Mouse (Mus musculus) MEL (cell line): ENCODE results near the gene Ptgdr2.
A peak's percentile ranks its signal among the peaks of the same experiment; 100 is the strongest.

ENCODE experiments used
- CTCF ChIP-seq, 3 experiments: IDR thresholded peaks in 2 of 3; conservative IDR thresholded peaks in 1 of 3; 2 replicates each; pipeline ENCODE4 v1.5.1; 2011 to 2012; ENCODE audit warnings: low read length in 3 of 3, low read depth in 2 of 3, mild to moderate bottlenecking in 2 of 3, improper control_type of control experiment in 1 of 3, inconsistent platforms in 1 of 3, mixed read lengths in 1 of 3, moderate library complexity in 1 of 3; ENCODE audit not compliant: control insufficient read depth in 1 of 3, insufficient read depth in 1 of 3, poor library complexity in 1 of 3, severe bottlenecking in 1 of 3
- GATA1 ChIP-seq: IDR thresholded peaks from 2 replicates; pipeline ENCODE4 v1.6.1; 2011; ENCODE audit warnings: low read depth, low read length, improper control_type of control experiment
- MAZ ChIP-seq: IDR thresholded peaks from 2 replicates; pipeline ENCODE4 v1.6.1; 2012; ENCODE audit warnings: low read depth, mild to moderate bottlenecking, inconsistent platforms, low read length, improper control_type of control experiment
- MYB ChIP-seq: IDR thresholded peaks from 2 replicates; pipeline ENCODE4 v1.6.1; 2011; ENCODE audit warnings: mild to moderate bottlenecking, low read depth, low read length, improper control_type of control experiment
- NELFE ChIP-seq: IDR thresholded peaks from 2 replicates; pipeline ENCODE4 v1.6.1; 2011; ENCODE audit warnings: low read depth, low read length, improper control_type of control experiment
- POLR2A ChIP-seq, 2 experiments: IDR thresholded peaks; 2 replicates each; pipeline ENCODE4 v1.6.1; 2011 to 2012; ENCODE audit warnings: low read length in 2 of 2, mild to moderate bottlenecking in 2 of 2, control low read depth in 1 of 2, improper control_type of control experiment in 1 of 2, low read depth in 1 of 2, moderate library complexity in 1 of 2; ENCODE audit not compliant: control insufficient read depth in 1 of 2, insufficient read depth in 1 of 2, poor library complexity in 1 of 2
- RCOR1 ChIP-seq: IDR thresholded peaks from 2 replicates; pipeline ENCODE4 v1.6.1; 2012; ENCODE audit warnings: low read depth, mild to moderate bottlenecking, inconsistent platforms, low read length, improper control_type of control experiment
- USF1 ChIP-seq: IDR thresholded peaks from 2 replicates; pipeline ENCODE4 v1.6.1; 2014; ENCODE audit warnings: low read depth, mild to moderate bottlenecking, inconsistent platforms, low read length, improper control_type of control experiment, moderate library complexity
- ZC3H11A ChIP-seq: IDR thresholded peaks from 2 replicates; pipeline ENCODE4 v1.6.1; 2012; ENCODE audit warnings: low read depth, mild to moderate bottlenecking, inconsistent platforms, low read length, improper control_type of control experiment
- ZMIZ1 ChIP-seq: IDR thresholded peaks from 2 replicates; pipeline ENCODE4 v1.6.1; 2012; ENCODE audit warnings: low read depth, mild to moderate bottlenecking, inconsistent platforms, low read length, improper control_type of control experiment, moderate library complexity

- TF ChIP-seq RCOR1 = 0 out of 2 replicates have a peak, but pooled peaks have one; percentile 21
- peak; percentile 86 to 91 (median 88) for TF ChIP-seq CTCF (IDR thresholded peaks at IDR 0.05 in 2 of 3, conservative IDR thresholded peaks at IDR 0.05 in 1 of 3; ENCODE audit: control insufficient read depth in 1 of 3, insufficient read depth in 1 of 3, low read depth in 2 of 3, low read length in 3 of 3, poor library complexity in 1 of 3, severe bottlenecking in 1 of 3)
- no peak for TF ChIP-seq NELFE
- TF ChIP-seq POLR2A (IDR thresholded peaks at IDR 0.05; ENCODE audit: control insufficient read depth in 1 of 2, insufficient read depth in 1 of 2, low read depth in 1 of 2, low read length in 2 of 2, poor library complexity in 1 of 2) = no peak
- TF ChIP-seq ZMIZ1 = no peak
- no peak for TF ChIP-seq MYB
- TF ChIP-seq MAZ = peak; percentile 57; the same call in 1 of the 2 replicates
- TF ChIP-seq ZC3H11A = peak; percentile 69
- no peak for TF ChIP-seq USF1
- TF ChIP-seq GATA1 = no peak; the same call in 1 of the 2 replicates
These were observed 42.5 kb downstream of the Ptgdr2 start for GRCm38 (mm10) chr19:10979184-10980168.
